Mouse (Mus musculus): Measurements from ENCODE around the gene Itih2. TPM values are rescaled to one million over a fixed set of nuclear protein-coding genes. Genes with fewer than 3 reads are reported as not detected.

Itih2 gene
- 2.2 and 2.6 TPM in 2 replicates for polyA plus RNA-seq (2012; rRNA removed)

DNA sequence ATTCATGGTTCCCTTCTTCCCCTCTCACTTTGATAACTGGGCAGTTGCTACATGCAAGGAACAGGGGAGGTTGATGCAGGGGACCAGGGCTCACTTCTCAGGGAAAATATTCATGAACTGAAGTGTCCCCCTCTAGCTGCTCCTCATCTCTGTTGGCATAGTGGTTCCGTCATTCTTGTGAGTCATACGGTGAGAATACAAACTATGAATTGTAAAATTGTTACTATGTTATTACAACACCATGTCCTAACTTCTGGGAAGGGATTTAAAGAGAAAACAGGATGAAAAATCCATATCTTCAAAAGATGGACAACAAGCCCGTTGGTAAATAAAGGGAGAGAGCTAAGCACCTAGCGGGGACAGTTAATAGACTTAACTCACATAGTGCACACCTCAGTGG, at the start of gene Itih2:
Gene Itih2 (minus strand): TSS at position 101 of the 400 bp plus-strand sequence.

DNA sequence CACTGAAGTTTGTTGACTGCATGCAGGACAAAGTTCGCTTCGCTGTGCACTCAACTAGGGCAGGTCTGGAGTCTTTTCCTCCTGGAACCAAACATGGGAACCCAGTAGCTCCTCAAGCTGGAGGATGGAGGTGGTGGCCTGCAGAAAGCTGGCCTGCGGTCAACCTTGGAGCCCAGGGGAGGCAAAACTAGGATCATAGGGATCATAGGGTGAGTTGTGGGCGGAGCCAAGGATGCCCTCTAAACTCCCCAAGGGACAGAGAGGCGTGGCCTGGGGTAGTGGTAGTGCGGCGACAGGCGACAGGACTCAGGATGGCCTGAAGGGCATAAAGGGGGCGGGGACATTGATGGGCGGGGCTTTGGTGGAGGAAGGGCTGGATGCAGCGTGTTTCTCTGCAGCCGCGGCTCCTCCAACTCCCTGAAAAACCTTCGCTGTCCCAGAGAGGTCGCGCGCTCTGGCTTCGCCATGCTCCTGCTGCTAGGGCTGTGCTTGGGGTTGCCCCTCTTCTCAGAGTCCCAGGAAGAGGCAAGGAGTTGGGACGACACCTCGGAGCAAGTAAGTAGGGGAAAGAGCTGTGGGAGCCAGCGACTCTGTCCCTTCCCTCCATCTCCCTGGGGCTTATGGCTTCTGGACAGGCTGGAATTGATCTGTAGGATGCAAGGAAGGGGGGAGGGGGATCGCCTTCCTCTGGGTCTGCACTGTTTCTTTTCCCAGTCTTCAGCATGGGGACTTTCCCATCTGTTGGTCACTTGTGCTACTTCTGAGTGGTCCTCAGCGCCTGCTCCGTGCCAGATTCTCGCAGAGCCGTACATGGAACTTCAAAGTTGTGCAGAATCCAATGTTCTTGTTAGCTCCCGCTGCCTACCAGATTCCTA, 22.2 kb upstream of the Itih2 start, which contains the start of gene Itih5:
Gene Itih5 (plus strand): TSS at position 371 of the 875 bp plus-strand sequence.

DNA sequence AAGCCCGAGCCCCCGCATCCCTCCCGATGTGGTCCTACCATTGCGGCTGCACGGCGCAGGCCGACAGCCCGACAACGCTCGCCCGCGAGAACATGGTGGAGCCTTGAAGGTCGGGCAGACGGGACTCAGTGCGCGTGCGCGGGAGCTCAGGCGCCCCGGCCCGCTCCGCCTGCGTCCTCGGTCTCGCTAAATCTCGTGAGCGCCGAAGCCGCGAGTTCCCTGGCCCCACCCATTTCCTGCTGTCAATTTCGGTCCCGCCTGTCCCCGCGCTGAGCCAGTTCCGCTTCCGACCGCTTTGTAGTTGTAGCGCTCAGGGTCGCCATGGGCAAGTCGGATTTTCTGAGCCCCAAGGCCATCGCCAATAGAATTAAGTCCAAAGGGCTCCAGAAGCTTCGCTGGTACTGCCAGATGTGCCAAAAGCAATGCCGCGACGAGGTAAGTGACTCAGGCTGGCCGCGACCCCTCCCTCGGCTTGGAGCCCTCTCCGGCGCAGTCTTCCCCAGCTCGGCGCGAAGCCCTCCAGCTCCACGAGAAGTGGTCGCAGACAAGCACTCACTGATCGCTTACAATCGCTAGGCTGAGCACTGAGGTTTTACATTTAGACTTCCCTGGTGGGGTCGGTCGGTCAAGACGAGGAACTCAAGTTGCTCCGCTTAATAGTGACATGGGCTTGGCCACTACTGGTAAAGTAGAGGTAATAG, 50.7 kb downstream of the Itih2 start, which contains the start of the genes Atp5c1 and Kin:
Gene Atp5c1 (minus strand): TSS at position 201 of the 701 bp plus-strand sequence.
Gene Kin (plus strand): TSS at position 284 of the 701 bp plus-strand sequence.

DNA sequence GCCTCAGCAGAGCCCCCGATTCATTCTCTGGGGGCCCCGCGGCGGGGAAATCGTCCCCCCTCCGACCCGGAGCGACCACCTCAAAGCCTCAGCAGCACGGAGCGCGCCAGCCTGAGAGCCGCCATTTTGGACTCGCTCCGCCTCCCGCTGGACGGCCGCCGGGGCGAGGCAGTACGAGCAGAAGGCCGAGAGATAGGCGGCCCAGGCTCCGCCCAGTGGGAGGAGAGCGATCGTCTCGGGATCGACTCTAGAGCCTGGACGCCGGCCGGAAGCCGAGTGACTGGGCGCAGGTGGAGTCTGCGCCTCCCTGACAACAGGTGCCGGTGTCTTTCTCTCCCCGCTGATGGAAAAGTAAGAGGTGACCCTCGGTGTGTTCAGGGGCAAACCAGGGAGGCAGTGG, 82.7 kb downstream of the Itih2 start, which contains the start of gene Taf3:
Gene Taf3 (minus strand): TSS at position 136 of the 400 bp plus-strand sequence.

Other genes with a start within 250 kb of the Itih2 start
- 1.2 and 1.3 TPM in 2 replicates for gene 9230102O04Rik, start 241.9 kb downstream of the Itih2 start, polyA plus RNA-seq (2012; rRNA removed)
- 11.0 and 16.9 TPM in 2 replicates for gene Gata3, start 241.4 kb downstream of the Itih2 start, polyA plus RNA-seq (2012; rRNA removed)
- 8.2 and 8.6 TPM in 2 replicates for gene Taf3, start 82.8 kb downstream of the Itih2 start, polyA plus RNA-seq (2012; rRNA removed)
- gene Atp5c1, start 50.9 kb downstream of the Itih2 start, polyA plus RNA-seq (2012; rRNA removed) = 365 and 383 TPM in 2 replicates
- gene Kin, start 50.8 kb downstream of the Itih2 start, polyA plus RNA-seq (2012; rRNA removed) = 24.0 and 25.1 TPM in 2 replicates
- 5.4 and 7.2 TPM in 2 replicates for gene Itih5, start 22.2 kb upstream of the Itih2 start, polyA plus RNA-seq (2012; rRNA removed)
- 1.9 and 2.4 TPM in 2 replicates for gene Sfmbt2, start 239.1 kb upstream of the Itih2 start, polyA plus RNA-seq (2012; rRNA removed)